Mouse (Mus musculus) stomach, postnatal 0 days (tissue): Measurements from ENCODE around the gene B3gnt2. TPM values are rescaled to one million over a fixed set of nuclear protein-coding genes. Genes with fewer than 3 reads are reported as not detected.

Experiments used
- ATAC-seq: fragments of 200-750 bp; cut with Nextera tagmentation; 2 replicates; pipeline ENCODE4 v1.8.0; 2017; ENCODE audit not compliant: low FRiP score, low TSS enrichment
- DNase-seq: peaks from one replicate; pipeline ENCODE4 v3.0.0-alpha.2; 2016; ENCODE audit warnings: low spot score
- H3K27ac ChIP-seq: fragments of 300-500 bp; sonication (generic); replicated peaks from 2 replicates; pipeline ENCODE4 v1.5.1; 2014; ENCODE audit warnings: mild to moderate bottlenecking, control low read depth
- H3K27me3 ChIP-seq: fragments of 300-500 bp; sonication (generic); 2 replicates; pipeline ENCODE4 v1.6.1; 2014; ENCODE audit warnings: low read length; ENCODE audit not compliant: control insufficient read depth, insufficient read depth
- H3K36me3 ChIP-seq: fragments of 300-500 bp; sonication (generic); 2 replicates; pipeline ENCODE4 v1.6.1; 2014; ENCODE audit warnings: low read length, mixed read lengths; ENCODE audit not compliant: control insufficient read depth, insufficient read depth
- H3K4me1 ChIP-seq: fragments of 300-500 bp; sonication (generic); replicated peaks from 2 replicates; pipeline ENCODE4 v1.6.1; 2014; ENCODE audit warnings: antibody characterized with exemption; ENCODE audit not compliant: control insufficient read depth, insufficient read depth
- H3K4me2 ChIP-seq: fragments of 300-500 bp; sonication (generic); replicated peaks from 2 replicates; pipeline ENCODE4 v1.6.1; 2014; ENCODE audit warnings: low read depth, mild to moderate bottlenecking, control low read depth, moderate library complexity
- H3K4me3 ChIP-seq: fragments of 300-500 bp; sonication (generic); 2 replicates; pipeline ENCODE4 v1.5.1; 2014; ENCODE audit warnings: low read depth, low read length, control low read depth
- H3K9ac ChIP-seq: fragments of 300-500 bp; sonication (generic); 2 replicates; pipeline ENCODE4 v1.6.1; 2014; ENCODE audit warnings: mild to moderate bottlenecking, low read length, control low read depth, mixed read lengths
- H3K9me3 ChIP-seq: fragments of 300-500 bp; sonication (generic); 2 replicates; pipeline ENCODE4 v1.6.1; 2016; ENCODE audit warnings: low read length; ENCODE audit not compliant: control insufficient read depth
- CTCF ChIP-seq: IDR thresholded peaks from 2 replicates; pipeline ENCODE4 v1.5.1; 2016; ENCODE audit warnings: antibody characterized with exemption, low read depth, mild to moderate bottlenecking, moderate library complexity
- EP300 ChIP-seq: optimal IDR thresholded peaks from 2 replicates; pipeline ENCODE3; 2016; ENCODE audit warnings: antibody characterized with exemption
- WGBS: fragments of 180-500 bp; shearing (Covaris S2); extraction: QIAGEN DNeasy Blood & Tissue Kit; methylation state at CpG from one replicate; pipeline ENCODE4 v1.1.7; 2014; 5-methylcytosine and 5-hydroxymethylcytosine counted together
- polyA plus RNA-seq: library from polyadenylated mRNA; unstranded; fragments of >200 nt; fragmentation: Nextera tagmentation; extraction: Ambion mirVana; gene quantifications from 2 replicates; pipeline ENCODE4 v1.2.1, GENCODE M21; 2015

B3gnt2 gene
- polyA plus RNA-seq, 1 experiment from 2014 or later: 18.4 TPM

DNA sequence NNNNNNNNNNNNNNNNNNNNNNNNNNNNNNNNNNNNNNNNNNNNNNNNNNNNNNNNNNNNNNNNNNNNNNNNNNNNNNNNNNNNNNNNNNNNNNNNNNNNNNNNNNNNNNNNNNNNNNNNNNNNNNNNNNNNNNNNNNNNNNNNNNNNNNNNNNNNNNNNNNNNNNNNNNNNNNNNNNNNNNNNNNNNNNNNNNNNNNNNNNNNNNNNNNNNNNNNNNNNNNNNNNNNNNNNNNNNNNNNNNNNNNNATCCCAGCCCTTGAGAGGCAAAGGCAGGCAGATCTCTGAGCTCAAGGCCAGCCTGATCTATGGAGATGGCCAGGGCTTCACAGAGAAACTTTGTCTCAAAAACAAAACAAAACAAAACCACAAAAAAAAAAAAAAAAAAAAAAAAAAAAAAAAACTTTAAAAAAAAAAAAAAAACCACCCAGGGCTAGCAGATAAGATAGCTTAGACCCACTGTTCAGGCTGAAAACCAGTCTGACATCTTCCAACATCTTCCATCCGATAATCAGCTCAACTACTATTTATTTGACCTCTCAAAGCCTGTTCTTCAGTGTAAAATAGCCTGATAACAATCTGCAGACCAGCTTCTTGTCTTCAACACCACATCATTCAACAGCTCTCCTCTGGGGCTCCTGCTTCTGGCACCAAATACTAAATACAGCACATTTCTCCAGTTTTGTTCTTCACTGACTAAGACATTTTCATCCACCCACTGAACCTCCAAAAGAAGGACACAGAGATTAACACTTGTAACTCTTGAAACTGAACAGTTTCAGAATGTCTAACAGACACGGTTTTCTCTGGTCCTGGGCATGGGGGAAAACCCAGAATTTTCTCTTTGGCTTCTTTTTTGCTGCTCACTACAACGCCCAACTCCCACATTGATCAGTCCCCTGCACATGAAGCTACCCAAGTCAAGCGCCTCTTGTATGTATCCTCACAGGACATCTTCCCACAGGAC is 15.7 kb downstream of the B3gnt2 start:
- no peak for ATAC-seq
- Histone ChIP-seq H3K27ac (no peak overlapping the region; the same call in 1 of the 2 replicates), H3K36me3 (no peaks in the 10 kb centered on the region; the same call in 1 of the 2 replicates), H3K9me3 (no peaks in the 10 kb centered on the region), H3K4me1 (peaks cover 22% of the 10 kb centered on the region), H3K4me3 (no peak overlapping the region), H3K4me2 (no peak overlapping the region), H3K9ac (no peak overlapping the region), H3K27me3 (no peaks in the 10 kb centered on the region)
- 57% methylated on average over 4 of the region's 4 CpGs for WGBS
- no peak for DNase-seq
- no peak for TF ChIP-seq EP300
- no peak for TF ChIP-seq CTCF

DNA sequence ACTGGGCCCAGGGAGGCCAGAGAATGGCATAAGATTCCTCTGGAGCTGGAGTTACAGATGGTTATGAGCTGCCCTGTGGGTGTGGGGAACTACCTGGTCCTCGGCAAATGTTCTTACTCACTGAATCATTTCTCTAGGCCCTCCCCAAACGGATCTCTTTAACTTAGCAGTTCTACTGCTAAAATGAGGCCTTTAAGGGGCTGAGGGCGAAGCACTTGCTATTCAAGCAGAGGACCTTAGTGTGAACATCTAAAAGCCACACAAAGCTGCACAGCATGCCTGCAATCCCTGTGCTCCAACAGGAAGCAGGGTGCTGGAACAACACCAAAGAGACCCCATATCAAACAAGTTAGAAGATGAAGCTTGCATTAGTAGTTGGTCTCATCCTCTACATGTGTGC is 21.3 kb downstream of the B3gnt2 start:
- no peak for DNase-seq
- WGBS: 63% methylated on average over 3 of the region's 3 CpGs
- Histone ChIP-seq H3K4me3 (no peak overlapping the region), H3K36me3 (peaks cover 3% of the 10 kb centered on the region; the same call in 1 of the 2 replicates), H3K27me3 (no peaks in the 10 kb centered on the region), H3K9me3 (no peaks in the 10 kb centered on the region), H3K4me2 (no peak overlapping the region), H3K4me1 (peaks cover 5% of the 10 kb centered on the region), H3K9ac (no peak overlapping the region), H3K27ac (no peak overlapping the region)
- no peak for TF ChIP-seq EP300
- no peak for TF ChIP-seq CTCF
- no peak for ATAC-seq

DNA sequence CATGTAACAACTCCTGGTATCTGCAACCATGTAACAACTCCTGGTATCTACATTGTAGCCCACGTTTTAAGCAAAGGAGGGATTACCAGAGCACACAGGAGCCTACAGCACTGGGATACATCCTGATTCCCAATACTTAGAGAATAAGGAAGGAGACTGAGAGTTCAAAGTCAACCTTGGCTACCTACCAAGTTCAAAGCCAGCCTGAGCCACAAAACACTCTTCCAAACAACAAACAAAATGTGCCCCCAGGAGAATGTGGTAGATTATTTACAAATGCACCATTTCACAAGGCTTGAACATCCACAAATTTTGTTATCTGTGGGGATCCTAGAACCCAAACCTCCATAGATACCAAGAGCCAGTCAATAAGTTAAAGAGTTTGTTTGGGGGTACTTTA is 22.4 kb downstream of the B3gnt2 start:
- TF ChIP-seq CTCF: no peak
- no peak for TF ChIP-seq EP300
- Histone ChIP-seq H3K27ac (no peak overlapping the region), H3K27me3 (no peaks in the 10 kb centered on the region), H3K4me3 (no peak overlapping the region), H3K4me1 (no peaks in the 10 kb centered on the region), H3K36me3 (peaks cover 5% of the 10 kb centered on the region; the same call in 1 of the 2 replicates), H3K4me2 (no peak overlapping the region), H3K9me3 (no peaks in the 10 kb centered on the region), H3K9ac (no peak overlapping the region)
- ATAC-seq (no peak), DNase-seq (no peak)
- WGBS: 48% methylated on average over 1 of the region's 1 CpGs

DNA sequence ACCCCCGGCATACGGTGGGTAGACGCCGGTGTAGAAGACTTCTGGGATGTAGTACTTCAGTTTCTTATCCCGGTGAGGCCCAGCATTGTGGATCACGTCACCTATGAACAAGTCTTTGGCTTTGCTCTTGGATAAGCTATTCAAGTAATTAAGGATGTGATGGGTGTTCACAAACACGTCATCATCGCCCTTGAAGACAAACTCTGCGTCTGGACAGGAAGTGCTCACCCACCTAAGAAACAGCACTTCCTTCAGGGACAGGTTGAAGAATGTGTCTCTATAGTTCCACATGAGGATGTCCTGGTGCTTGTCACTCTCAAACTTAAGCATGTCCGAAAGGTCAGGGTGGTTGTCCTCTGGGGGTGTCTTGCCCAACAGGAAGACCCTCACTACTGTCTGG is 24.5 kb downstream of the B3gnt2 start:
- DNase-seq (no peak), ATAC-seq (no peak)
- Histone ChIP-seq H3K4me2 (no peak overlapping the region), H3K27ac (no peak overlapping the region), H3K9me3 (no peaks in the 10 kb centered on the region), H3K4me1 (no peaks in the 10 kb centered on the region), H3K4me3 (no peak overlapping the region), H3K27me3 (no peaks in the 10 kb centered on the region), H3K36me3 (peaks cover 5% of the 10 kb centered on the region; the same call in 1 of the 2 replicates), H3K9ac (no peak overlapping the region)
- no peak for TF ChIP-seq CTCF
- no peak for TF ChIP-seq EP300
- WGBS: 89% methylated on average over 10 of the region's 10 CpGs

DNA sequence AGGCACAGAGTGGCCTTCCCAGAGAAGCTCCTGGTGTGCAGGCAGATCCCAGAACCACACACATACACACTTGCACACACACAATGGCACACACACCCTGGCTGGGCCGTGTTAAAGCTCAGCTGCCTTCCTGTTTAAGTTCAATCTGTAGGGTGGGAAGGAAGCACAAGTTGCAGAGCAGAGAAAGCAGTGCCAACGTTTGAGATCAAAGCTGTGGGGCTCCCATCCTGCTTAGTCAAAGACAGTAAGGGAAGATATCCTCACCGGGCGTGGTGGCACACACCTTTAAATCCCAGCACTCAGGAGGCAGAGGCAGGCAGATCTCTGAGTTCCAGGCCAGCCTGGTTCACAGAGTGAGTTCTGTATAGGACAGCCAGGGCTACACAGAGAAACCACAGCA is 28.2 kb downstream of the B3gnt2 start:
- Histone ChIP-seq H3K9me3 (no peaks in the 10 kb centered on the region), H3K4me3 (no peak overlapping the region), H3K4me1 (no peaks in the 10 kb centered on the region), H3K4me2 (no peak overlapping the region), H3K27ac (no peak overlapping the region), H3K36me3 (peaks cover 5% of the 10 kb centered on the region; the same call in 1 of the 2 replicates), H3K9ac (no peak overlapping the region), H3K27me3 (no peaks in the 10 kb centered on the region)
- no peak for DNase-seq
- ATAC-seq: no peak
- 76% methylated on average over 4 of the region's 4 CpGs for WGBS
- TF ChIP-seq EP300: no peak
- TF ChIP-seq CTCF: no peak

DNA sequence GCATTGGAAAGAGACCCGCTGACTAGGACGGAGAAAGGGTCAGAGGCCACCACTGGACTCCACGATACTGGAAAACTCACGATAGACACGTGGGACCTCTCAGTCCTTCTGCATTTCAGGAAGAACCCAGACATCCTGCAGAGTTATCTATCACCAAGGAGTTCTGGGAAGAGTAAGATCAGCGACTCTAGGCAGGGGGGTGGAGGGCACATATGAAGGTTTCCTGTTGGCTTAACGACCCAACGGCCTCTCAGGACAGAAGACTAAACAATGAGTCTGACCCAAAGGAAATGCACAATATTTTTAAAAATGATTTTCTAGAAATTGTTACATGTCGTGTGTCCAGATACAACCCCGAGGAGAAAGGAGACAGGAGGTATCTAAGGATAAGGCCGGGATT is 28.8 kb downstream of the B3gnt2 start:
- Histone ChIP-seq H3K36me3 (peaks cover 5% of the 10 kb centered on the region; the same call in 1 of the 2 replicates), H3K27ac (no peak overlapping the region), H3K4me3 (no peak overlapping the region), H3K4me1 (no peaks in the 10 kb centered on the region), H3K27me3 (no peaks in the 10 kb centered on the region), H3K9me3 (no peaks in the 10 kb centered on the region), H3K4me2 (no peak overlapping the region), H3K9ac (no peak overlapping the region)
- no peak for ATAC-seq
- no peak for DNase-seq
- WGBS: 83% methylated on average over 11 of the region's 11 CpGs
- no peak for TF ChIP-seq CTCF
- no peak for TF ChIP-seq EP300
